Mouse (Mus musculus): ENCODE measurements around the gene Nudt16l1.

DNA sequence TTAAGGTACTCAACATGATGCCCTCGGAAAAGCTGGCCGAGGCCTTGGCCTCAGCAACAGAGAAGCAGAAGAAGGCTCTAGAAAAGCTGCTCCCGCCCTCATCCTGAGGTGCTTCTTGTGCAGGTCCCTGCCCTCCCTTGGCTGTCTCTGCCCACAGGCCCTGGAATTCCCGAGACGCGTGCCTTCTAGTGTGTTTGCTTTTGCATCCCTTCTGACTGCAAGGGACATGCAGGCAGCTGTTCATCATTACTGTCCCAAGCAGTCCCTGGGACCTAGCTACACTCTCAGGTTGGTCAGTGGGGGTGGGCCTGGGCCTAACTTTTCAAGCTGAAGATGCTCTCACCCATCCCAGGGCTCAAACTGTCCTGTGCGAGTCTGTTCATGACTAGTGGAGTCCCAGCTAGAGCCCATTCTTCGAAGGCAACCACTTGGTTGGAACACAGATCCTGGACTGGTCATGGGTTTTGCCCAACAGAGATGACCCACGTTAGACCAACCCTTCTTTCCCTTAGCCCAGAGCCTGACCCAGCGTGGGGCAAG, 1.8 kb downstream of the Nudt16l1 start:
- TF ChIP-seq TAL1 (conservative IDR thresholded peaks at IDR 0.05; ENCODE audit: low read depth, low read length) = no peak
- TF ChIP-seq CTCF (IDR thresholded peaks at IDR 0.05; ENCODE audit: low read depth, low read length) = no peak

Measured in G1E (cell line).